Mouse (Mus musculus): ENCODE data around the gene Rtl1.

Rtl1 gene

DNA sequence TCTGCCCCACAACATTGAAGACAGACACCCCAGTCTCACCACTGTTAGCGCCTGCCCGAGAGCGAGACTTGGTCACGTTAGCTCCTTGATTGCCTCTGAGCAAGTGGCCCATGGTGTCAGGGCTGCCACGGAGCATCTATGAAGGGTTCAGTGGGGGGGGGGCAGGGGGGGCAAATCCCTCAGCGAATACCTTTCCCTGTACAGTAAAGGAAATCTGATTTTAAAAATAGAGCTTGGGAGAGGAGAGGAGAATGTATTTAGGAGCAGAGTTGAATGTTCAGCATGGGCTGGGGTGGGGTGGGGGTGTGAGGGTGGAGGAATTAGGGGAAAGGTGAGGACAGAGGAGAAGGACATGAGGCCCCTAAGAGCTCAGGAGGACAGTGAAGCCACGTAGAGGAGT, at the start of gene Rtl1:
Rtl1 (minus strand) TSS at position 101 of the 400 bp plus-strand sequence.
- no peak for DNase-seq

DNA sequence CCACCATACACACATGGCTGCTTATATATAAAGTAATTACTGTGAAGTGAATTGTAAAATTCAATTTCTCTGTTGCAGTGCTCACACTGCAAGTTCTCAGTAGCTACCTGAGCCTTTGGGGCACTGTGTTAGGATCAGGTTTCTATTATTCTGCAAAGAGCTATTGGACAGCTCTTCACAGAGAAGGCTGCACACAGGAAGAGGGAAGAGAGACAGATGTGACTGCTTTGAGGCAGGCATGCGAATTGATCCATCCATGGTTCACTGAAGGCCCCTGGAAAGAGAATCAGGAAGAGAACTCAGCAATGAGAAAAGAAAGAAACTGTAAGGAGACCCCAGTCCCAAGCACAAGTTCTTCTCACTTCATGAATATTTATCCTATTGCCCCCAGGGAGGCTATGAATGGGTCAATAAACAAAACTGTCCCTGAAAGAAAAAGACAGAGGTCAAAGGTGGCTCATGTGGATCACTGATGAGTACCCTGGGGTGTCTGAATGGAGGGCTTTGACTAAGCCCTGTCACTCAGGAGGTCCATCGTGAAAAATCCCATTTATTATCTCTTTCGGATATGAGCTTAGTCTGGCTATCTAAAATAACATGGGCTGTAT, 40.5 kb upstream of the Rtl1 start:
- no peak for DNase-seq

DNA sequence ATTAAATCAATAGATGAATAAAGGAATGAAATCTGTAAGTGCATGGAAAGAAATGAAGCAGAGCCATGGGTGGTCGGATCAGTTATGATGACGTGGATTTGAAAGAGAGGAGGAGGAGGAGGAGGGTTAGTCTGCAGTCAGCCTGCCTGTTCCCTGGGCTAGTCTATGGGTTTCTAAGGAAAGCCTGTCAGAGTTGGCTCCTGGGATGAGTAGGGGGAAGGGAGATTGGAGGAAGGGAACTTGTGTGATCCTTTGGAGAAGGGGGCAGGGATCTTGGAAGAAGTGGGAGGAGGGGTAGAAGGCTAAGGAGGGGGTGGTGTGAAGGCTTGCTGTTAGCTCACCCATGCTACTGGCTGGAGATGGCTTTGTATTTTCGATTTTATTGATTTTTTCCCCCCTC, 31.9 kb upstream of the Rtl1 start:
- DNase-seq = no peak

DNA sequence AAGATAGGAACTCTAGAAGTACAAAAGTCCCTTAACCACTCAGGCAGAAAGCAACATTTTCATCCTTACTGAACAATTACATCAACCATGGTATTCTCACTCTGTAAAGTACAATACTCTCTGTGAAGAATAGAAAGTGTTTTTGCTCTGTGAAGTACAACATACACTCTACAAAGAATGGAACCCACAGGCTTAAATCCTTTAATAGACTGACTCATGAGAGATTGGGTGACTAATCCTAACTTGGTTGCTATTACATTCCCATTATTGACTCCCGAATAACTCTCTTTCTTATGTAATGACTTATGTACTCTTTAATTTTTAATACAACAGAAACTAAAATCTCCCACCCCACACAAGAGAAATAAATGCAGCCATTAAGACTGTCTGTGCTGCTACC, 28.8 kb upstream of the Rtl1 start:
- no peak for DNase-seq

DNA sequence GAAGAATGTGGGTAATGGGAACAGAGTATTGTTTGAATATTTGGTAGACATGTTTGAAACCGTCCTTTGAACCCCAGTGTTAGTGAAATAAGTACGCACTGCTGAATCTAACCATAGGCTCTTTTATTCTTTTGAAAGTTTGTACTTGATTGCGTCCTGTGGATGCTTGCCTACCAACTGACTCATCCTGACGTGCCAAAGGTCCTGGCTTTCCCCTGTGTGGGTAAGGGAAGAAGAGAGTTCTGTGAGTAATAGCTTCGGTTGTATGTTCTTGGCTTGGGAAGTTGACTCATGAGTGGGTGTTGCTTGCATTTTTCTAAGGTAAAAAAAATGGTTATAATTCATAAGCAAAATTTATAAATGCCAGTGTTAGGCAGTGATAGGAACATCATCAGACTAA, 26.8 kb upstream of the Rtl1 start:
- DNase-seq = no peak

DNA sequence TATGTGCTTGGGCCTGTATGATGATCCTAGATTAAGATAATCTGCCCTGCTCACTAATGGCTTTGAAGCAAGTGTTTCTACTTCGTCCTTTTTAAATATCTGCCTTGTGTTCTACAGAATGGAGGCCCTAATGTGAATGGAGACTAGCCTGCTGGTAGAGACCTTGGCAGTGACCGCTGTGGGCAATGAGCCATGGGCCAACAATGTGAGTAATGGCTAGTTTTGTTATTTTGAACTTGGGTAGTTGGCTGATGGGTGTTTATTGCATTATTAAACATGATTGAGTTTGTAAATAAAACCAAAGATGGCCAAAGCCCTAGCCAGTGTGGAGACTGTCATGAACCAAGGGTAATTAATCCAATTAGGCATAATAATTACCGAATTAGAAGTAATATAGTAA, 20.1 kb upstream of the Rtl1 start:
- DNase-seq = no peak

DNA sequence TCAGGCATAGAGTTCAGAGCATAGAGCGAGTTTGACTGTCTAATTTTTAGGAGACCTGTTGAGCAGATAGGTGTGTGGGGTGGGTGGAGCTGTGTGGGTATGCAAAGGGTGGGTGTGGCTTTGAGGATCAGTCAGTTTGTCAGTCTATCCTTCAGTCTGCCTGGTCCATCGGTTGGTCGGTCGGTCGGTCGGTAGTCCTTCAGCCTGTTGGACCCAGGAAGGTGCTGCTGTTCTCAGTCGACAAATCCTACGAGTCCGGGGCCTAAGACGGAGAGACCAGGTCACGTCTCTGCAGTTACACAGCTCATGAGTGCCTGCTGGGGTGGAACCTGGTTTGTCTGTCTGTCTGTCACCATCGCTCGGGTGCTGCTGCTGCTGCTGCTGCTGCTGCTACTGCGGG, 17.9 kb upstream of the Rtl1 start:
- DNase-seq = no peak

DNA sequence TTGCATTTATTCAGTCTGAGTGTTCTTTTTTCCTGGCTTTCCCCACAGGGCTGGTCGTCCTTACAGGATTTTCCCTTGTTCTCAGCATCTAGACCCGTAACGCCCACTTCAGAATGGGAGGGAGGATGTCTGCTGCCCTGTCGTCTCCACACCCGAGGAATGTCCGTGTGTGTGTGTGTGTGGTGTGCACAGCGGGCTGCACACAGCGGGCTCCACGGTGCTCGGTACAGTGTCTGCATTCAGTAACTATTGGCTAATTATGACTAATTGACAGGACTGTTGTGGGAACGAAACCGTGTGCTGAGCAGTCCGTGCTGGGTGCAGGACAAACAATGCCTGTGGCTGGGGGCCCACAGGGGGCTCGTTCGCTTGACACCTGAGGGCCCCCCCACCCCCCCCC, 17.0 kb upstream of the Rtl1 start:
- DNase-seq = no peak

DNA sequence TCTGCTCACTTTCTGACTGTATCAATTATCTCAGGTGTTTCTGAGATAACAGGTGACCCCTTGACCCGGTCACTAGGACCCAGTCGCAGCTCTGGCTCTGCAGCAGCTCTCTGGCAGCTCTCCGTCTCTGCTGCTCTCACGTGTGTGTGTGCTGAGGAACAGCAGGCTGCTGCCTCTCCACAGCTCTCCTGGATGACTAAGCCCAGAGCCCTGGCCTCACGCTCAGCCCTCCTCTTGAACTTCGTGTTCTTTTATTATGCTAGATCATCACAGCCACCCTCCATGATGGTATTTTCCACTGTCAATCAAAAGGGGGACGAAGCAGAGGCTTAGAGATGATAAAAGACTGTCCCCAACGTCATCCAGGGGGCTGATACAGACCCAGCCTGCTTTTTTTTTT, 15.2 kb upstream of the Rtl1 start:
- no peak for DNase-seq

- no peak for DNase-seq
These were observed 14.3 kb upstream of the Rtl1 start for GRCm38 (mm10) chr12:109614416-109614815.

DNA sequence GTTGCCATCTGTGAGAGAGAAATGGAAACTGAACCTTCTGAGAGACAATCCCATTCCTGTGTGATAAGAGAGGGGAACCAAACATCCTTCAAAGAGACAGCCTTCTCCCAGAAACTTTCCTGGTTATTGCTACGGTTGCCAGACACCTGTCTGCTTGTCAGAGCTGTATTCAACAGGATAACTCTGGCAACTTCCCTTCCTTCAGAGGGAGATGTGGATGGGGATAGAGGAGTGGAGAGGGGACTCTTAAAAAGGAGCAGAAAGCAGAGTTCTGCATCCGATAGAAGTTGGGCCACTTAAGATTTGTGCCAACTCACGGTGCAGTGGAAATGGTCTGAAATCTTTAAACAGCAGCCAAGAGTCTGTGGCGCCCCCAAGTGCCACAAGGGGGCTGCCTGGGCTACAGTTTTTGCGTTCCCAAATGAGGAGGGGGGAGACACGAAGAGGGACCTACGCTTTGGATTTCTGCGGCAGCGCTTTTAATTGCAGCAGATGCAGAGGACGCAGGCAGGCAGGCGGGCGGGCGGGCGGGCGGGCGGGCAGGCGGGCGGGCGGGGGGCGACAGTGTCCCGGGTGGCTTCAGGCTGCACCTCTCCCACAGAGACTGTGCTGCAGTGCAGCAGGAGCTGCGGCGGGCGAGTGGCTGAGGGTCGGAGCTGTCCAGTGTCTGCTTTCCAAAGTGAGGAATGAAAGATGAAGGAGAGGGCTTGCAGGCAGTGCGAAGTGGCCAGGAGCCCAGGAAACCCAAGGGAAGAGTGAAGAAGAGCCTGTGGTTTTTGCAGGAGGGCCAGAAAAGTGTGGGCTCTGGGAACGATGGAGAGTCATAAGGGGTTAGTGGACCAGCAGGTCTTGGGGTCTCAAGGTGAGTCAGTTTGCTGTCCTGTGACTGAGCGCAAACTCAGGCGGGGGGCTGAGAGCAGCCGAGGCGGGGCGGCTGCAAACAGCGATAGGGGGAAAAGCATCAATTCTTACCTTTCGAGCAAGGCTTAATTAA, 12.6 kb upstream of the Rtl1 start:
- no peak for DNase-seq

GRCm38 (mm10) chr12:109608576-109609440, 8.7 kb upstream of the Rtl1 start:
- no peak for DNase-seq

DNA sequence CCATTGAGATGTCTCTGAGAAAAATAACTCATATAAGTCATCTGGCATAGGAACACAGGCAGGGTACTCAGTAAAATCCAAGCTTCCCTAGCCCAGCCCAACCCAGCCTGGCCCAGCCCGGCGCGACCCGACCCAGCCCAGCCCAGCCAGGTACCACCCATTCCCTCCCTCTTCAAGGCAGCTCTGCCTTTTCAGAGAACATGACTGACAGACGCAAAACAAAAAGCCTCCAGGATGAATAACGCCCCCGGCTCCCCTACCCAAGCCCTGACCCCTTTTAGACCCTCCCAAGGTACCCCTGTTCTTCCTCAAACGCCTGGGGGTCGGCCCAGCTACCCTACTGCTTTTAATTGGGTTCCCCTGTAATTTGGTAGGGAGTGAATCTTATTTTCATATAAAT, 7.8 kb upstream of the Rtl1 start:
- no peak for DNase-seq

- no peak for DNase-seq
These were observed 7.1 kb upstream of the Rtl1 start for GRCm38 (mm10) chr12:109607191-109607590.

- DNase-seq = no peak
These were observed 5.0 kb upstream of the Rtl1 start for GRCm38 (mm10) chr12:109604982-109605721.

DNA sequence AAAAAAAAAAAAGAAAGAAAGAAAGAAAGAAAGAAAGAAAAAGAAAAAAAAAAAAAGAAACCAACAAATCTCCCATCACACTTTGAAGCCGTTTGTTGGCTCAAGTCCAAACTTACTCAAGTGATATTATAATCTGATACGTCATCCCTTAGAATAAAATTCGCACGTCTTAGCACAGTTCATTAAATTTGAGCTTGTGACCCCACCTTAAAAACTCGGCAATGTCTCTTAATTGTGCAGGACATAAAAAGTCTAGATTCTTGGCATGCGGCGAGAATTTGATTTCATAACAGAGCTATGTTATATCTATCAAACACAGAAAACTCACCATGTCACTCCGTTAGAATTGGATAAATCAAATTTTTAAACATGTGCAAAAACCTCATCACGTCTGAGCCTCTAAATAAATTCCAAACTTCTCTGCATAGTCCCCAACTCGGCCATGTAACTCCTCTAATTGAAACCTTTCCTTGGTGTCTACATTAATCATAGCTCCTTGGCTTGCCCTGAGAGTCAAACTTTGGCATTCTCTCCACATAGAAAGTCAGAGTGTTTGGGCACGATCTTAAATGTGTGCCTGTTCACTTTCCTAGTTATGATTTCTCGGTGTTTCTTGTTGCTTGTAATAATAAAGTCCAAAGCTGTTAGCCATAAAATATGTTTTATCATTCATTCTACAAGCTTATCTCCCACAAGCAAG, 1.4 kb downstream of the Rtl1 start:
- DNase-seq = no peak

DNA sequence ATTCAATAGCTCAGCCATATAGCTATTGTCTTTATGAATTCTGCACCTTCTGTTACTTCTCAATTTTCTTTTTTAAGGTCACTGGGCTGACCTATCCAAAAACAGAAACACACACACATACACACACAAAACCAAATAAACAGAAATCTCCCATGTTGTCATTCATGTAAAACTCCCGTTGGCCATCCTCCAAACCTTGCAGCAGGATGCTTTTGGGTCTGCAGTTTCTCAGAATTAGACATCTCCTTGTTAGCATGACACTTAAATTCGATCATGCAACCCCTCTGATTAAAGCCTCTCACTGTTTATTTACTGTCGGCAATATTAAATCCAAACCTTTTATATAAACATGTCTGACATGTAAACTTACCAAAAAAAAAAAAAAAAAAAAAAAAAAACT, 3.4 kb downstream of the Rtl1 start:
- DNase-seq = no peak

DNA sequence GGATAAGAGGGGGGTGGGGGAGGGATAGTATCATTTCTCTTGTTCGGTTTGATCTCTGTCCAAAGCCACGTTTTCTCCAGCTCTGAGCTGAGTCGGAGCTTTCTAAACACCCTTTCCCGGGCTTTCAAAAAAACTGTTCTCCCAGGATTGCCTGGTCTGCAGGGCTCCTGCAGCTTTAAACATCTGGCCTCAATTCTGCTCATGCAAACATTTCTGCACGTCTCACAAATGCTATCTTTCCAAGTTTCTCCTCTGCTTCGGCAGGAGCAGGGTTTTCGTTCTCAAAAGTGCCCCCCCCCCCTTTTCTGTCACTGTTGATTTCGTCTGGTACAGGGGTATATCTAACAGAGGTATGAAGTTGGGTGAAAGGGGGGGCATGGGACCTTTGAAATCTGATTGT, 3.9 kb downstream of the Rtl1 start:
- no peak for DNase-seq

DNA sequence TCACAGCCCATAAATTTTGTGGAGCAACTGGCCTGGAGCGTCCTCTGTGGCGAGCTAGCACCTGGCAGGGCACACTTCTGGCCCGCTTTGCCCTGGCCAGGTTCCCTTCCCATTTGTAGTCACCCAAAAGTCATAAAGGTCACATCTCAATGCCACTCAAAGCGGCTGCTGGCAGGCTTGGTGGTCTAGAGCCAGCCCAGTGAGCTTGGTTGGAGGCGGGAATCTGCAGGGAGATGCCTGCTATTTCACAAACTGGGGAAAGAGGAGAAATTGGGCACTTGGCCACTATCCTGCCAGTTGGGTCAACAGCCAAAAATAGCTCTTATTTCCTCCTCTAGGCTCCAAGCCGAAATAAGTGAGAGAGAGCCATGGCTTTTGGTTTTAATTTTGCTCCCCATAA, 4.4 kb downstream of the Rtl1 start:
- no peak for DNase-seq

- DNase-seq = no peak
These were observed 5.2 kb downstream of the Rtl1 start for GRCm38 (mm10) chr12:109594961-109595360.

GRCm38 (mm10) chr12:109582185-109582584, 17.9 kb downstream of the Rtl1 start:
- no peak for DNase-seq

DNA sequence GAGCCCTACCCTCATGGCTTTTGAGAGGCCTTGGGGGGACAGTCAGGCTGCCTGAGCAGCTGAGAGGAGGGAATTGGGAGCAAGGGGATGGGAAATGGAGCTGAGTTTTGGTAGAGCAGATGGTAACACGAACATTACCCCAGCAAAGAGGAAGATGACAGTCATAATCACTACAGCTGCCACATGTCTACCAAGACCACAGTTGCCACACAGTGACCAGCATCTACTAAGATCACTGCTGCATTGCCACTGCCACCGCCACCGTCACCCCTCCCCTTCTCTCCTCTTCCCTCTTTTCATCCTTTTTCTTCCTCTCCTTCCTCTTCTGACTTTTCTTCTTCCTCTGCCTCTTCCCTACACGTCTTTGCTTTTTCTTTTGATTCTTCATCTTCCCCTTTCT, 27.9 kb downstream of the Rtl1 start:
- no peak for DNase-seq

All from right cerebral cortex, postnatal 4 days (tissue).